Mouse (Mus musculus) embryo, embryonic 11.5 days (tissue): Measurements from ENCODE around the gene Zmym3.

Experiments
- DNase-seq: peaks from one replicate; pipeline ENCODE4 v3.0.0-alpha.2; 2012; ENCODE audit warnings: low read depth, low spot score

Zmym3 gene

GRCm38 (mm10) chrX:101420700-101421095, at the start of gene Zmym3:
Gene Zmym3 (minus strand): TSS chrX:101420849.
- no peak for DNase-seq

- DNase-seq, result no peak
These were observed 30.9 kb upstream of the Zmym3 start for GRCm38 (mm10) chrX:101451591-101451990.

- DNase-seq, result no peak
These were observed 30.5 kb upstream of the Zmym3 start for GRCm38 (mm10) chrX:101451147-101451546.

- DNase-seq, result no peak
These were observed 28.3 kb upstream of the Zmym3 start, which contains the start of gene Itgb1bp2 for GRCm38 (mm10) chrX:101448886-101449475. Gene Itgb1bp2 (plus strand): TSS chrX:101449088.

- DNase-seq, result no peak
These were observed 9.3 kb upstream of the Zmym3 start for GRCm38 (mm10) chrX:101429976-101430375.

GRCm38 (mm10) chrX:101429142-101429949, 8.7 kb upstream of the Zmym3 start, which contains the start of gene Nono:
Gene Nono (plus strand): TSS chrX:101429318.
- DNase-seq, result peak; percentile 88

GRCm38 (mm10) chrX:101428785-101429141, 8.1 kb upstream of the Zmym3 start:
- no peak for DNase-seq

- DNase-seq, result no peak
These were observed 7.1 kb upstream of the Zmym3 start for GRCm38 (mm10) chrX:101427774-101428173.

- no peak for DNase-seq
These were observed 2.8 kb upstream of the Zmym3 start for GRCm38 (mm10) chrX:101423462-101423861.

DNA sequence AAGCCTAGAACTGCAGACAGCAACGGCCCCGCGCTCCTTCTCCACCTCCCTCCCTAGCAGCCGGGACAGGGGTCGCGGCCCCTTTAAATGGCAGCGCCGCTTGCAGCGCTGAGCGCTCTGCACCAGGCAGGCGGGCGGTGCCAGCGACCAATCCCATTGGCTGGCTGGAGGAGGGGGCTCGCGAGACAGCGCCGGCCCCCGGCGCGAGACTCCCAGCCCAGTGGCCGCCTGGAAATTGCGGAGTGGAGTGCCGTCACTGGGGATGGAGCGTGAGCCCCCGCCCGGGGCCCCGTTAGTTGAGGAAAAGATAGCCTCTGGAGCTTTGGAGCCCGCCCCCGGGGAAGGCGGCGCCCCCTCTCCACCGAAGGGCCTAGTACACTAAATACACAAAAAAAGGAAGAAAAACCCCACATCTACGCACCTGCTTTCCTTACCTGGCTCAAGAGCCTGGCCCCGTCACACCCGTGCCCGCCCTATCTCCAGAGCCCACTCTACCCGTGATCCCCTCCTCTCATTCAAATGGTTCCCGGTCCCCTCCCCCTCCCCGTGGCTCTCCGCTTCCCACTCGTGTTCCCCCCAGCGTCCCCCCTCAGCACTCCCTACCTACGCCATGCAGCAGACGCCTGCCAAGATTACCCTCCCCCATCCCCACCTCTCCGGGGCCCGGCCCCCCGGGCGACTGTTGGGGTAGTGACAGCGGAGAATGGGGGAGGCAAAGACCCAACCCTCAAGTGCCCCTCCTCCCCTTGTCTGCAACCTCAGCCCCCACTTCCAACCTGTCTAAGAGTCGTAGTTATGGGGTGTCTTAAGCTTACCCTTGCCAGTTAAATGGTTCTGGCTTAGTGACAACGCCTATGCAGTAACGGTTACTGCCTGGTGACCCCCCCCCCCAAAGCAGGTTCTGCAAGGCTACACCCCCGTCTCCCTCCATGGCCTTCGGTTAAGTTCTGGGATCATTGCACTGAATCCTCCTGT, 637 bp downstream of the Zmym3 start:
- DNase-seq, result peak; percentile 72

GRCm38 (mm10) chrX:101418946-101419724, 1.5 kb downstream of the Zmym3 start:
- DNase-seq, result no peak

DNA sequence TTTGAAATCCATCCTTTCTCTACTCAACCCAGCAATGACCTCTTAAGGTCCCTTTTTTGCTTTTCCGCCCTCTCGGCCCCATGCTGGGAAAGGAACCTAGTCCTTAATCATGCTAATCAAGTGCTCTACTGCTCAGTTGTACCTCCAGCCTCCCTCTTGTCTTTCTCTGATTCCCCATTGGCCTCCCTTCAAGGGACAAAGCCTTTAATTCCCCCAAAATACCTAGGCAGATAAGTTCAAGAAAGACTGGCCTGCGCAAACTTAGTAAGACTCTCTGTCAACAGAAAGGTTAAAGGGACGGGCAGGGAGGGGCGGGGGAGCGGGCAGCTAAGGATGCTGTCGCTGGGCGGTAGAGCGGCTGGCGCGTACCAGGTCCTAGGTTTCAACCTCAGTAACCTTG, 24.2 kb downstream of the Zmym3 start:
- DNase-seq, result no peak

DNA sequence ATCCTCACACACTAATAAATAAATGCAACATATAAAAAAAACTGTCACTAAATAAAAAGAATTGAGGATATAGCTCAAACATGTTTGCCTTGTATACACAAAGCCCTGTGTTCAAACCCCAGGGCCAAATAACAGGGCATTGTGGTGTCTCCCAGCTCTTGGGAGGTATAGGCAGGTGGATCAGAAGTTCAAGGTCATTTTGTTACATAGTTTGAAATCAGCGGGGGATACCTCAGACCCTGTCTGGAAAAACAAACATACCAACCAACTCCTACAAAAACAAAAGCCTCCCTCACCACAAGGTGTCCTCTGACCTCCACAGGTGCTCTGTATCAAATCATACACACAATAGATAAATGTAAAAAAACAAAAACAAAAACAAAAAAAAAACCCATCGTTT, 26.3 kb downstream of the Zmym3 start:
- DNase-seq, result no peak

DNA sequence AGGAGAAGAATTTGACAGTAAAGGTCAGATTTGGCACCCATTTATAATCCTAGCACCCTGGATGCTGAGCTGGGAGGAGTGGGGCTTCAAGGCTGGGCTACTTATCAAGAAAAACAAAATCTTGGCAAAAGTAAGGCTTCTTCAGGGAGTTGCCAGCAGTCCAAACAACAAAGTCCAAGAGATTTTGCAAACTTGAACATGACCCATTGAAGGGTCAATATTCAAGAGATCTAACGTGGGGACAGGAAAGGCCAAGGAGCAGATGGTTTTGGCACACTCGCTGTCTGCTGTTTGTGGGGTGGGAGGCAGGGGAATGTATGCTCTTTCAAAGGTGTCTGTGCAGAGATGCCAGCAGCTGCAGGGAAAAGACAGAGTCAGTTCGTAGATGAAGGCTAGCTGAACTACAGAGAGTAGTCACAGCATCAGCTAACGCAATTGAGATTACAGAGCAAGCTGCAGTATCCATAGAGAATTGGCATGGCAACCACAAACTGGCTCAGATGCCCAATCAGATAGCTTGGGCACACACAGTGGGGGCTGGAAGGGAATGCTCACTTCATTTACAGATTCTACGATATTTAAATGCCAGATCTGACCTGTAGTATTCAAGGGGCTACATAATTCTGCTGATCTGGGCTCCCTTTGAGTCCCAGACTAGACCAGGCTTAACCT, 31.6 kb downstream of the Zmym3 start:
- no peak for DNase-seq

GRCm38 (mm10) chrX:101386222-101386621, 34.4 kb downstream of the Zmym3 start:
- no peak for DNase-seq

DNA sequence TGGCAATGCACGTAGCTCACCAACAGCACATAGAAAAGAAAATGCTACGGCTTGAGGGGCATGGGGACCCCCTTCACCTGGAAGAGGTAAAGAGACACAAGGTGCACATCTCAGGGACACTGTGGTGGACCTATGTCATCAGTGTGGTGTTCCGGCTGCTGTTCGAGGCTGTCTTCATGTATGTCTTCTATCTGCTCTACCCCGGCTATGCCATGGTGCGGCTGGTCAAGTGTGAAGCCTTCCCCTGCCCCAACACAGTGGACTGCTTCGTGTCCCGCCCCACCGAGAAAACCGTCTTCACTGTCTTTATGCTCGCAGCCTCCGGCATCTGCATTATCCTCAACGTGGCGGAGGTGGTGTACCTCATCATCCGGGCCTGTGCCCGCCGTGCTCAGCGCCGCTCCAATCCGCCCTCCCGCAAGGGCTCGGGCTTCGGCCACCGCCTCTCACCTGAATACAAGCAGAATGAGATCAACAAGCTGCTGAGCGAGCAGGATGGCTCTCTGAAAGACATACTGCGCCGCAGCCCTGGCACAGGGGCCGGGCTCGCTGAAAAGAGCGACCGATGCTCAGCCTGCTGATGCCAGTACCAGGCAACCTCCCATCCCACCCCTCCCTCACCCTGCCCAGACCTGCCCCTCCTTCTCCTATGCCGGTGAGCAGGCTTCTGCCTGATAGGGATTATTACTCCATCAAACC, 36.1 kb downstream of the Zmym3 start:
- no peak for DNase-seq

DNA sequence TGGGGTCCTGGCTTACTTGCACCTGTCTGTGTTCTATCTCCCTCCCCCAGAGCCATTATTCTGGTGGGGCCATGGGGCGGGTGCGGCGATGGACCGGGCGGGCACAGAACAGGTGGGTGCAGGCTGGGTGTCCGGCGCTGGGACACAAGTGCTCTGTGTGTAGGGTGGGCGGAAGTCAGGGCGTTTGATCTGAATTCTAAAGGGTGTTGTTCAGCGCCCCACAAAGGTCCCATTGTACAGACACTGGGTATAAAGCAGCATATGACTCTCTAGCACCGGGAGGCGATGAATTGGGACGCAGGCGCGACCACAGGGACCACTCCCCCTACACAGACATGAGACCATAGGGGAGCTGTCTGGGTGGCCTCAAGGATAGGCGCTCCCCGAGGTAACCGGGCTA, 37.2 kb downstream of the Zmym3 start:
- DNase-seq, result no peak

- DNase-seq, result no peak
These were observed 40.9 kb downstream of the Zmym3 start for GRCm38 (mm10) chrX:101379744-101380143.

- no peak for DNase-seq
These were observed 43.6 kb downstream of the Zmym3 start for GRCm38 (mm10) chrX:101377076-101377475.
